Mouse (Mus musculus) thymus, postnatal 36 days (tissue): Measurements from ENCODE around the gene Gm5142.
A peak's percentile ranks its signal among the peaks of the same experiment; 100 is the strongest.

ENCODE experiments used
- DNase-seq, 2 experiments: peaks; one replicate each; pipeline ENCODE4 v3.0.0; 2022; ENCODE audit warnings: mixed read lengths in 2 of 2

Gene Gm5142

GRCm38 (mm10) chr14:59178649-59179048 lies at the start of gene Gm5142:
Gene Gm5142 (minus strand): TSS chr14:59178749.
- no peak for DNase-seq

- no peak for DNase-seq
Measured at GRCm38 (mm10) chr14:59226240-59226639, 47.7 kb upstream of the Gm5142 start.

GRCm38 (mm10) chr14:59219241-59219640 lies 40.7 kb upstream of the Gm5142 start:
- no peak for DNase-seq

GRCm38 (mm10) chr14:59209816-59210215 lies 31.3 kb upstream of the Gm5142 start:
- no peak for DNase-seq

GRCm38 (mm10) chr14:59209003-59209402 lies 30.5 kb upstream of the Gm5142 start:
- DNase-seq, result no peak

- no peak for DNase-seq
Measured at GRCm38 (mm10) chr14:59205976-59206583, 27.5 kb upstream of the Gm5142 start.

GRCm38 (mm10) chr14:59205461-59205860 lies 26.9 kb upstream of the Gm5142 start:
- no peak for DNase-seq

- DNase-seq, result no peak
Measured at GRCm38 (mm10) chr14:59201604-59202215, 23.2 kb upstream of the Gm5142 start.

- DNase-seq, result peak; percentile 97
Measured at GRCm38 (mm10) chr14:59200711-59201603, 22.4 kb upstream of the Gm5142 start, which contains the start of gene Rcbtb1. Gene Rcbtb1 (plus strand): TSS chr14:59201209.

- no peak for DNase-seq
Measured at GRCm38 (mm10) chr14:59186121-59186520, 7.6 kb upstream of the Gm5142 start.

- DNase-seq, result no peak
Measured at GRCm38 (mm10) chr14:59185514-59185913, 7.0 kb upstream of the Gm5142 start.

- no peak for DNase-seq
Measured at GRCm38 (mm10) chr14:59182732-59183131, 4.2 kb upstream of the Gm5142 start.

GRCm38 (mm10) chr14:59157016-59157698 lies 21.4 kb downstream of the Gm5142 start:
- no peak for DNase-seq

- DNase-seq, result no peak
Measured at GRCm38 (mm10) chr14:59155589-59155988, 23.0 kb downstream of the Gm5142 start.

GRCm38 (mm10) chr14:59142793-59143192 lies 35.8 kb downstream of the Gm5142 start, which contains the start of gene 1700129C05Rik:
Gene 1700129C05Rik (minus strand): TSS chr14:59142893.
- DNase-seq, result no peak

- DNase-seq, result no peak
Measured at GRCm38 (mm10) chr14:59114281-59114680, 64.3 kb downstream of the Gm5142 start.
